Mouse (Mus musculus) CH12F3 (cell line): ENCODE data around the gene 4931429L15Rik.
"Not testable (repeated sequence)": the region's sequence is repeated elsewhere in the genome, so short reads cannot be mapped to it uniquely, and the experiment has no call there.

Experiments used
- in situ Hi-C: fragments of 300-500 bp; cut with MboI; formaldehyde crosslinking; loops from 2 replicates; pipeline ENCODE4 v1.14.3; 2020; ENCODE audit warnings: low sequenced_read_pairs

4931429L15Rik gene

DNA sequence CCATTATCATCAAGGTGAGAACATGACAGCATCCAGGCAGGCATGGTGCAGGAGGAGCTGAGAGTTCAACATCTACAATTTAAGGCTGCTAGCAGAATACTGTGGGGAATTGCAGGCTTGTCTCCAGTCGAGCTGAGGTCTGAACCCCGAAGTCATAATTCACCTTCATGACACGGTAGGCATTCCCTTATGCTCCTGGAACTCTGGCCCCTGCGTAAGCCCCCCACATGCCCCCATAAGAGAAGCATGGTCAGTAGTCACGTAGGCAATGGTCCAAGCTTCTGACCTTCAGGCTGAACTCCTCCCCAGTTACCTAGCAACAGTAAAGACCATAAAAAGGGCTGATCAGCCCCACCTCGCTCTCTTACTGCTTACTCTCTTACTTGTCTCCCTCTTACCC lies at the start of gene 4931429L15Rik:
Gene 4931429L15Rik (minus strand): TSS at position 101 of the 400 bp plus-strand sequence.
- in situ Hi-C loops = not testable (repeated sequence)

DNA sequence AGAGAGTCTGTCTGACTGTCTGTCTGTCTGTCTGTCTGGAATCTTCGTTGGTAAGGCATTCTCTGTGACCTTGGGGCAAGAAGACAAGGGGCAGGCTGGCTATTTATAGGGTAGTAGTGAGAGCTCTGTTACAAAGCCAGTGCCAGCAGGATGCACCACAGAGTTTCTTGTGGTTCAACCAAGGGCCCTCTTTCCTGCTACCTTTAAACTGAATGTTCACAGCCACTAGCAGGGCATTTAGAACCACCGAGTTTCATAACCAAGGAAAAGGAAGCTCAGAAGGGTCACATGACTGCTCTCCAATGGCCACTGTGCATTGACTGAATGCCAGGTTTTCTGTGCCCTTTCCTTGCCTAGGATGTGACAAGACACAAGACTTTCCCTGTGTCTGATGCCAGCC lies 42.7 kb upstream of the 4931429L15Rik start:
- in situ Hi-C loops = no loop called here

DNA sequence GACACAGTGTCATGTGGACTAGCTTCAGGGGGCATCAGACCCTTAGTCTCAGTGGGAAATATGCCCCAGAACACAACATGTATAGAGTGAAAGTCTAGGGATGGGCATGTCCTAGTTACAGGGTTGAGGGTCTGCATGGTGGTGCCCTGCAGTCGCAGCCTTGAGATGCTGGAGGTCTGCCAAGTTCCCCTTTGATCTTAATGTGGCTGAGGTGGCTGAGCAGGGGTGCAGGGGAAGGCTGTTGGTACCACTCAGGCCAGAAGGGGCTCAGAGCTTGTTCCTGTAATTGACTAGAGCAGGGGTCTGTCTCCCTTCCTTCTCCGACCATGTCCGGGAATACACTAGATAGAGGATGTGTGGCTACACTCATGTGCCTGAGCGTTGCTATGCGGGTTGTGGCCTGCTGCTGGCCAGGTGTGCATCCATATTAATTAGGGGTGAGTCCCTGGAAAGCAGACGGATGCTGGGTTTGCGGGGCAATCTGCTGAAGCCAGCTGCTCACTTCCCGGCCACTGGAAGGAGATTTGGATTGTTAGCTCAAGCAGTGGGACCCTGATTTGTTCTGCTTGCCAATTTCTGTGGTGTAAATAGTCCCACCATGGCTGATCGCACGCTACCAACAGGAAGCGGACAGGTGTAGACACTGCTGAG lies 41.8 kb upstream of the 4931429L15Rik start:
- in situ Hi-C loops = no loop called here

DNA sequence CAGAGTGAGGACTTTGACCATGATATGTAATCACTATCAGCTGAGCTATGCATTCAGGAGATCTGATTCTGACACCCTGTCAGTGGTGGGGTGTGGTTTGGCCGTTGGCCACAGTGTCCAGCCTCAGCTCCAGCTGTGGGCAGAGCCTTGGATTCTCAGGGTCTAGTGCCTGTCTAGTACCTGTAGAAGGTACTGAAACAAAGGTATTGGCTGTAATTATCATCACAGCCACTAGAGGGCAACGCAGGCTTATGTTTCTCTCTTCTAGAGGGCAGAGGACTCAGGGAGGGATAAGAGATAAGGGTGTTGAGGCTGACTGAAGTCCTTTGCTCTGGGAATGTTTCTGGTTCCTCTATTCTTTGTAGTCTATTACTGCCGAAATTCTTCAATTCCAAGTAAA lies 34.2 kb upstream of the 4931429L15Rik start:
- in situ Hi-C loops = no loop called here

DNA sequence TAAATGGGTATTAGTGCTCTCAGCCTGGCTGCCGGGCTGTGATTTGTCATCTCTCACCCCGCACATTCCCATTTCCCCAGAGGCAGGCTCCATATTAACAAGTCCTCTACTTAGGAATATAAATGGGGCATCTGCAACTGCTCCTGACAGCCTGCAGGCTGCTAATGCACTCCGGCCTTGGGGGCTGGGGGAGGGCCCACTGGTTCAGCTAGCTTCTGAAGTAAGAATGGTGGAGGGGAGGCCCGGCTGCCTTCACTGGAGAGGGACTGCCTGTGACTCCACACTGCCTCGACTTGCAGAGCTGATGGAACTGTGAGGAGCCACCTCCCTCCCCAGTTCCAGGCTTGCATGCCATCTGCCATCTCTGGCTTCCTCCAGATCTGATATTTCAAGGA lies 33.5 kb upstream of the 4931429L15Rik start:
- in situ Hi-C loops = no loop called here

DNA sequence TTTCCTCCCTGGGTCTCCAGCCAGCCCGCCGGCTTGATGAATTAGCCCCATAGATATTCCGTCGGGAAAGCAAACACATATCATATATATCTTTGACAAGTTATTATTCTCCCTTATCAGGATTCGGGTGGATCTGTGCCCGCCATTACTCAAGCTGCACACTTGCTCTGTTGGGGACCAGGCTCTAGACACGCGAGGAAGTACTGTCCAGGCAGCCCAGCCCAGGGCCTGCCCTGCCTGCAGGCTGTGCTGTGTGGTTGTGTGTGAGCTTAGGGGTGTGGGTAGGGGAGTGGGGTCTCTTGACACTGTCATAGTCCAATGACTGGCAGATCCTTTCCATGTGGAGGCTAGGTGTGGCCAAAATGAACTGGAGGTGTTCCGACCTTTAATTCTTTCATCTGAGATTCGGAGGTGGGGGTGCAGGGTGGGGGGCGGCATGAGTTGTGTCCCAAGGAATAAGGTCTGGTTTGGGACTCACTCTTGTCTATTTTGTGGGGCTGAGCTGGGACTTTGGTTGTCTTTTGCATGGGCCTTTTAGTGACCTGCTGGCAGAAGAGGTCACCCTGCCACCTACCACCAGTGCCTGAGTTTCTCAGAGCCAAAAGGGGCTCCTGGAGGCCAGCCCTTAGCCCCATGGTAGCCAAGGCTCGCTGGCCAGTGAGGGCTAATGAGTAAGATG lies 33.0 kb upstream of the 4931429L15Rik start:
- in situ Hi-C loops = no loop called here

DNA sequence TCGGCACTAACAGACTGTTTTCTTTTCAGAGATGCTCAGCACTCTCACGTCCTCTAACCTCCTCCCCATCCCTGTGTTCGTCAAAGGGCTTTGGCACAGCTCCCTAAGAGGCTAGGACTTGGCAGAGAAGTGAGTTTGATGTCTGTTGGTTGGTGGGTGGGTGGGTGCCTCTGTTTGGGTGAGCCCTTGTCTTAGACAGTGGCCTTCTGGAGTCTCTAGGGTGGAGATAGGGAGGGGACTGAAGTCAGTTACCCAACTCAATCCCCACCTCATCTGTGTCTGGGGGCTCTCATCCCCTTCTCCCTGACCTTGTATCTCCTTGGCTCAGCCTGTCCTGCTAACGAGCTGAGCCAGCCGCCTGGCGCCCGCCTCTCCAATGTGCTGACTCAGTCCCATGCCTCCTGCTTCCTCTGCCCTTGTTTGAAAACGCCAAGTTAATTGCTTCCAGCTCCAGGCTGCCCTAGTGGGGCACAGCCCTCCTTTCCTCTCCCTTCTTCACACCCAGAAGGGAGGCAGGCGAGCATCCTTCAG lies 30.7 kb upstream of the 4931429L15Rik start:
- in situ Hi-C loops = no loop called here

DNA sequence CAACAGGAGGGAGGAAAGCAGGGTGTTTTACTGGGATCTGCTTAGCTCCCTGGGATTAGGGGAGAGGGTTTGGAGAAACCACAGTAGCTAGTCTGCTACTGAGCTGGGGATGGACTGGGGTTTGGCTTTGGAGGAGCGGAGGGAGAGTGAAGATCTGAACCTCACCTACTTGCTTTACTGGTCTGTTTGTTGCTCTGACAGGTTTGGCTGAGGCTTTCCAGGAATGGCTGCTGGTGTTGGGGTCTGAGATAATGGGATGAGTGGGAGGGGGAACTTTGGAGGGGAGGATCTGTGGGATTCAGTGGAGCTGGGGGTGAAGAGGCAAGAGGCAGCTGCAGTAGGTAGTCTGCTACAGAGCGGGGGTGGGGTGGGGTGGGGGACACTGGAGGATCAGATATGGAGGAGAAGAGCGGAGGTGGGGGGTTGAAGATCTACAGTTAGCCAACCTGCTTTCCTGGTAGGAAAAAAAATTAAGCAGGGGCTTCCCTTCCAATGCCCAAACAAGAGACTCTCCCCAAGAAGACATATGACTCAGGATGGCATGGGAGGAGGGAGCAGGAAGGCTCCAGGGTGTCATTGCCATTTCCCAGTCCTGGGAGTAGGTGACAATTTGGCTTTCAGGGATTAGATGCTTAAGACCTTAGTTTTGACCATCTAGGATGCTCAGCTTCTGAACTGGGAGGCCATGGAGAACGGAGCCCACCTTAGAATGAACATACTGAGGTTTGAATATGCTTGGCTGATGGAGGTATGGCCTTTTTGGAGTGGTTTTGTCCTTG lies 26.3 kb upstream of the 4931429L15Rik start:
- in situ Hi-C loops = no loop called here

DNA sequence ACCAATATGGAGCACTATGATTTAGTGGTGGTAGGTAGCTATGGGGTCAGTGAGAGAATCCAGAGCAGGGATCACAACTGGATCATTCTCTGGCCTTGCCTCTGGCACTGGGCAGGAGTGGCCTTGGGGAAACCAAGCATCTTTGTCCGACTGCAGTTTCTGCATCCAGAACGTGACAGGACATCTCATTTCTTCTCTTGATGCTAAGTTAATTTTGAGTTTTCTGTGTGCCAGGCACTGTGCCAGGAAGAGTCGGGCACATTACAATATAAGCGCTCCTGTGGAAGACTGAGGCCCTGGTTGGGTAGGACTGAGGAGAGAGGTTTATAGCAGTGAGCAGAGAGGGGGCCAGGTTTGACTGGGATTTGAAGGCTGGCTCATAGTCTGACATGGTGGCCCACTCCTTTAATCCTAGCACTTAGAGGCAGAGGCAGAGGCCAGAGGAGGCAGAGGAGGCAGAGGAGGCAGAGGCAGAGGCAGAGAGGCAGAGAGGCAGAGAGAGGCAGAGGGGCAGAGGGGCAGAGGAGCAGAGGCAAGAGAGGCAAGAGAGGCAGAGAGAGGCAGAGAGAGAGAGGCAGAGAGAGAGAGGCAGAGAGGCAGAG lies 19.4 kb upstream of the 4931429L15Rik start:
- in situ Hi-C loops = no loop called here

DNA sequence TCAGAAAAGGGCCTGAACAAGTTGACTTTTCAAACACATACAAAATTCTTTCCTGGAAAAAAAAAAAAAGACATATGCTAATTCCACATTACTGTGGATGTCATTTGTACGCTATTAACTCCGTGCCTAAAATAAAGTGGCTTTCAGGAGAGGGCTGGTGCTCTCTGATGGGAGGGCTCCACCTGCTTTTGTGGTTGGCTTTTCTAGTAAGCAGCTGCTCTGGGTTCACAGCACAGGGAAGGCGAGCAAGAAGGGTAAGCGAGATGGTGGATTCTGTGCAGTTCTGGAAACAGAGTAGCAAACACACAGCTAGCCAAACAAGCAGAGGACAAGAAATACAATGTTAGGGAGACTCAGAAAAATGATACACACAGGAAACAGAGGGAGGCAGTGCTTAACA lies 18.6 kb upstream of the 4931429L15Rik start:
- in situ Hi-C loops = no loop called here

DNA sequence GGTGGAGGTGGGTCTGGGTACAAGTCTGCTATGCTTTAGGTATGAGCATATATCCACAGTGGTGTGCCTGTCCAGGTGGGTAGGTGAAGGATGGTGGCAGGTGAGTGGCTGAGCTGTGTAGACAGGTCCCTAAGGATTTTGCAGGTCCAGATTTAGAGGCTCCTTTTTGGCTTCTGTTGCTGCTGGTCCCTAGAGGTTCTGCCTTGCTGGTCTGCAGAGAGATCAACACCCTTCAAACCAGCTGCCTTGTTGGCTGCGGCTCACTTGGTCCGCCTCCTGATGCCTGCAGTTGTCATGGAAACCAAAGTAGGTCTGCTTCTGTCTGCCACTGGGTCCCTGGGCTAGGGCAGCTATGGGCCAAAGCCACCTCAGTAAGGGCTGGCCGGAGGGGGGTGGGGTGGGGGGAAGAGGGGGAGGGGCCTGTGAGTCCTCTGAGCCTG lies 18.1 kb upstream of the 4931429L15Rik start:
- in situ Hi-C loops = no loop called here

DNA sequence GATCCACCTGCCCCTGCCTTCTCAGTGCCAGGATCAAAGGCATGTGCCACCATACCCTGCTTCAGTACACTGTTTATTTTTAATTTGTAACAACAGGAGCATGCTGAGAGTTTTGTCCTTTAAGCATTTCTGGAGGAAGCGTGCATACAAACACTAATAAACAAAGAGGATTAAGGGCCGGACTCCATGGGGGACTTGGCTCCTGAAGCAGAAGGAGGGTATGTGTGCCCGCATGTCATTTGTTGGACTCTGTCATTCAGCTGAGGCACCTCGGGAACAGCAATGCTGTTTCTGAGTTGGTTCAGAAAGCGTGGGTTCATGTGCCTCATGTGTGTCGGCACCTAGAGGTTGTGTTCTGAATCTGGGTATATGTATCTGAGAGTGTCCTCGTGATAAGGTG lies 17.5 kb upstream of the 4931429L15Rik start:
- in situ Hi-C loops = no loop called here

DNA sequence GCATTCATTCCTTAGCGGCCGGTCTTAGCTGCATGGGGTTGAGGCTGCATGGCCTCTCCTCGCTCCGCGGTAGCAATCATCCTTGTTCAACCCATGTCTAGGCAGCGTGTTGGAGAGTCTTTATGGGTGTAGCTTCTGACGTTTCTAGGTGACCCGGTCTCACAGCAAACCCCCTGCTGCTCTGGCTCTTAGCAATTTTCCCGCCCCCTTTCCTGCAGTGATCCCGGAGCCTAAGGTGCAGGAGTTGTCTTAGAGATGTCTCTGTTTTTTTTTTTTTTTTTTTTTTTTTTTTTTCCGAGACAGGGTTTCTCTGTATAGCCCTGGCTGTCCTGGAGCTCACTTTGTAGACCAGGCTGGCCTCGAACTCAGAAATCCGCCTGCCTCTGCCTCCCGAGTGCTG lies 16.5 kb upstream of the 4931429L15Rik start:
- in situ Hi-C loops = not testable (repeated sequence)

DNA sequence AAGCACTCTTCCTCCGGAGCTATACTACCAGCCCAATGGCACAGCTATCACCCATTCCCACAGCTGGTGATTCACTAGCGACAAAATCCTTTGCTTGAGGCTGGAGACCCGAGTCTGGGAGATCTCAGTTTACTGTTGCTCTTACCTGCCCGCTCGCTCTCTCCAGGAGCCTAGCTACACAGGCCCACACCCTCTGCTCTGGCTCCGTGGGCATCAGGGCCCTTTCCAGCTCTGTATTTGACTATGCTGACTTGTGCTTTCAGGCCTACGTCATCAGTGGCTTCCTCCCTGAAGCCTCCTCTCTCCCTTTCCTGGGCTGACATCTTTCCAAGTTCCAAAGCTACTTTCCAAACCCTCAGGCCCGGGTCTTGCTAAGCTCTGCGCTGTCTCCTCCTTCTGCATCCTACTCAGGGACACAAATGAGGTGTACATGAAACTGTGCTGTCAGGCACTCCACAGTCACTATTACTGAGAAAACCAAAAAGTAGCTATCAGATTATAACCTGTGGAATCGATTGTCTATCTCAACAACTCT lies 15.7 kb upstream of the 4931429L15Rik start:
- in situ Hi-C loops = no loop called here

DNA sequence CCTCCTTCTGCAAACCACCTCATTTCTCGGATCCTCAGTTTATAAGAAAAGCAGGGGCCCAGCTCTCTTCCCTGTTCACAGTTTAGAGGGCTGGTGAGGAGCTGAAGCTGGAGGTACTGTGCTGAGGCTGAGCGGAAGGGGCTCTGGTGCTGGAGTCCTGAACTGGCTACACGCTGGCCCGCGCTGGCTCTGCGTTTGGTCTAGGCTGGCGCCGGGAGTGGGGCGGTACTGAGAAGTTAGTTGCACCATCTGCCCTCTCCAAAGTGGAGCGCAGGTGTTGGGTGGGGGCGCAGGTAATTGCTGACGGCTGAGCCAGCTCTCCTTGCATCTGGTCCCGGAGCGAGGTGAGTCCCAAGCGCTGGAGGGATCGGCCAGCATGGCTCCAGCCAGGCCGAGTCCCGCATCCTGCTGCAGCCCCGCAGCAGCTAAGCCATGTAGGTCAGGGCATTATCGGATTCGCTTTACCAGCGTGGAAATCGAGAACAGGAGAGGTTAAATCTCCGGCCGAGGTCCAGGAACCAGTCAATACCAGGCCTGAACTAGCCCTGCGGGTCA lies 14.8 kb upstream of the 4931429L15Rik start:
- in situ Hi-C loops = no loop called here

DNA sequence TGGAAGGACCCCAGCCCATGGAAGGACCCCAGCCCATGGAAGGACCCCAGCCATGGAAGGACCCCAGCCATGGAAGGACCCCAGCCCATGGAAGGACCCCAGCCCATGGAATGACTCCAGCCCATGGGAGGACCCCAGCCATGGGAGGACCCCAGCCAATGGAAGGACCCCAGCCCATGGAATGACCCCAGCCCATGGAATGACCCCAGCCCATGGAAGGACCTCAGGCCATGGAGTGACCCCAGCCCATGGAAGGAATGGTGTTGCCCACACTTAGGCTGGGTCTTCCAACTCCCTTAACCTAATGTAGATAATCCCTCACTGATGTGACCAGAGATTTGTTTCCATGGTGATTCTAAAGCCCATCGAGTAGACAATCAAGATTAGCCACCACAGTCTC lies 11.5 kb upstream of the 4931429L15Rik start:
- in situ Hi-C loops = no loop called here

DNA sequence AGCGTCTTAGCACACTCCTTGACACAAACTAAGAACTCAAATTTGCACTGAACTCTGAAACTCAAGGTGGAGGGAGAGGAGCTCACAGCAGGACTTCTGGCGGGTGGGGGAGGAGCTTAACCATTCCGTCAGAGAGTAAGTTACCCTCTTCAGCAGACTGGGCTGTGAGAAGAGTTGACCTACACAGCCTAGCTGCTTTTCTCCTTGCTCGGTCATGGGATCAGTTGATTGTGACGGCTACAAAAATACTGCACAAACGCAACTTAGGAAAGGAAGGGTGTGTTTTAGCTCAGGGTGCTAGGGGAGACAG lies 10.8 kb upstream of the 4931429L15Rik start:
- in situ Hi-C loops = no loop called here

DNA sequence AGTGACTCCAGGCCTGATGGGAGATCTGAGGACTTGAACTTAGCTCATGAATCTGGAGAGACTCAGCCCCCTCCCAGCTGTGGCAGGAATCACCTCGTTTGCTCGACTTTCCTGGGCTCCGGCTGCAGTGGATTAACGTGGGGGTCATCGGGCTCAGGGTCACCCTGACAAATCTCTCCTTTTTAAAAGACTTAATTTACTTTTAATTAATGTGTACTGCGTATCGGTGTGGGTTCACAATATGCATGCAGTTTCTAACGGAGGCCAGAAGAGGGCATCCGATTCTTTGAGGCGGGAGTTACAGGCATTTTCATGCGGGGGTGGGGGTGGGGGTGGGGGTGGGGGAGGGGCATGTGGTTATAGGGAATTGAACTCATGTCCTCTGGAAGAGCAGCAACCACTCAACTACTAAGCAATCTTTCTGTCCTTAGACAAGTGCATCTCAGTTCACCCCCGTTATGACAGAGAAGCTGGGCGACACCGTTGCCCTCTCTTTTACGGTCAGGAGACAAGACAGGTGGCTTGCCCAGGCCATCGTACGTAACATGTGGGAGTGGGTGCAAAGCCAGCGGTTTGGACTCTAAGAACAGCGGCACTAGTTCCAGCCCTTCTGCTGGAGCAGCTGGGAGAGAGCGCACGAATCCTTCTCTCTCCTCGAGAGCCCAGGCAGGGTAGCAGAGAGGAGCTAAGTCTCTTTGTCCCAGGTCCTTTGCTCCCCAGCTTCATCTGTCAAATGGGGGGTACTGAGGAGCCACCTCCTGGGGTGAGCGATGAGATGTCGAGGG lies 10.2 kb upstream of the 4931429L15Rik start:
- in situ Hi-C loops = no loop called here

DNA sequence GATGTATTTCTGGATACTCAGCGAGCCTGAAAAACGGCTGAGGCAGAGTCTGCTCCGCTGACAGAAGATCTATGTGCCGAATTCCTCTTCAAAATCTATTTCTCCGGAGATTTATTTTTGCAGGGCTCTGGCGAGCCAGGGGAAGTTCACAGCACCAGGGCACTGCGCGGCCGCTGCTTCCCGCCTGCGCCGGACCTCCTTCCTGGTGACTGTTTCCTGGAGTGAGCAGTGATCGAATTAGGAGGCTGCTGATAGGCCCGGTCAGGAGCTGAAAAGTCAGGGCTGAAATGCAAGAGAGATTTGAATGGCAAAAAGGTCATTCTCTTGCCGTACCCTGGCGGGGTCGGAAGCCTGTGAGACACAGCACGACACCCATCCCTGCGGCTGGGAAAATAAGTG lies 9.5 kb upstream of the 4931429L15Rik start:
- in situ Hi-C loops = no loop called here
